Mouse (Mus musculus) forebrain, embryonic 12.5 days (tissue): ENCODE data around the gene Rdh5. TPM values are rescaled to one million over a fixed set of nuclear protein-coding genes. Genes with fewer than 3 reads are reported as not detected.

Experiments used
- ATAC-seq: fragments of 200-750 bp; cut with Nextera tagmentation; 2 replicates; pipeline ENCODE4 v1.8.0; 2017; ENCODE audit warnings: moderate TSS enrichment; ENCODE audit not compliant: low FRiP score
- H3K27ac ChIP-seq: fragments of 300-500 bp; sonication (generic); 2 replicates; pipeline ENCODE4 v1.5.1; 2016; ENCODE audit warnings: mild to moderate bottlenecking
- H3K27me3 ChIP-seq: fragments of 300-500 bp; sonication (generic); 2 replicates; pipeline ENCODE4 v1.6.1; 2016; ENCODE audit warnings: mild to moderate bottlenecking
- H3K36me3 ChIP-seq: fragments of 300-500 bp; sonication (generic); replicated peaks from 2 replicates; pipeline ENCODE4 v1.6.1; 2016; ENCODE audit warnings: mild to moderate bottlenecking
- H3K4me1 ChIP-seq: fragments of 300-500 bp; sonication (generic); 2 replicates; pipeline ENCODE4 v1.6.1; 2016
- H3K4me2 ChIP-seq: fragments of 300-500 bp; sonication (generic); 2 replicates; pipeline ENCODE4 v1.6.1; 2016; ENCODE audit warnings: mild to moderate bottlenecking, moderate library complexity
- H3K4me3 ChIP-seq: fragments of 300-500 bp; sonication (generic); replicated peaks from 2 replicates; pipeline ENCODE4 v1.5.1; 2016; ENCODE audit warnings: mild to moderate bottlenecking
- H3K9ac ChIP-seq: fragments of 300-500 bp; sonication (generic); 2 replicates; pipeline ENCODE4 v1.6.1; 2016; ENCODE audit warnings: mild to moderate bottlenecking
- H3K9me3 ChIP-seq: fragments of 300-500 bp; sonication (generic); 2 replicates; pipeline ENCODE4 v1.6.1; 2016
- WGBS: fragments of 180-500 bp; shearing (Covaris S2); methylation state at CpG from one replicate; pipeline ENCODE4 v1.1.7; 2016; 5-methylcytosine and 5-hydroxymethylcytosine counted together
- polyA plus RNA-seq: library from polyadenylated mRNA; unstranded; fragments of >200 nt; fragmentation: Nextera tagmentation; extraction: Ambion mirVana; gene quantifications from 2 replicates; pipeline ENCODE4 v1.2.1, GENCODE M21; 2016

Rdh5 gene
- polyA plus RNA-seq, 1 experiment from 2014 or later: 13.3 TPM

DNA sequence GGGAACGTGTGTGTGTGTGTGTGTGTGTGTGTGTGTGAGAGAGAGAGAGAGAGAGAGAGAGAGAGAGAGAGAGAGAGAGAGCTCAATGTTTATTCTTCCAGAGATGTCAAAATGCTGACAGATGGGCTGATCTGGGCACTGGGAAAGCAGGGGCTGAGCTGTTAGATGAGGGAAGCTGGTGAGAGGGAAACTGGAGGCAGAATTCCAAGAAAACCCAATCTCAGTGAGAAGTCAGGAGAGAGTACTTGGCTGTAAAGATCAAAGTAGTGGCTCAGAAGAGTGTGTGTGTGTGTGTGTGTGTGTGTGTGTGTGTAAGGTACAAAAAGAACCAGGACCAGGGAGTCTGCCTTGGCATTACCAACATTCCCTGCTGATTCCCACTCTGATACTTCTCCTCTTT, 25.2 kb downstream of the Rdh5 start:
- Histone ChIP-seq H3K9ac (no peak overlapping the region), H3K4me1 (peaks cover 16% of the 10 kb centered on the region), H3K27ac (no peak overlapping the region), H3K4me3 (no peak overlapping the region), H3K36me3 (no peaks in the 10 kb centered on the region), H3K4me2 (no peak overlapping the region), H3K27me3 (peaks cover 25% of the 10 kb centered on the region), H3K9me3 (no peaks in the 10 kb centered on the region)
- WGBS: 13% methylated on average over 1 of the region's 1 CpGs
- ATAC-seq: no peak

DNA sequence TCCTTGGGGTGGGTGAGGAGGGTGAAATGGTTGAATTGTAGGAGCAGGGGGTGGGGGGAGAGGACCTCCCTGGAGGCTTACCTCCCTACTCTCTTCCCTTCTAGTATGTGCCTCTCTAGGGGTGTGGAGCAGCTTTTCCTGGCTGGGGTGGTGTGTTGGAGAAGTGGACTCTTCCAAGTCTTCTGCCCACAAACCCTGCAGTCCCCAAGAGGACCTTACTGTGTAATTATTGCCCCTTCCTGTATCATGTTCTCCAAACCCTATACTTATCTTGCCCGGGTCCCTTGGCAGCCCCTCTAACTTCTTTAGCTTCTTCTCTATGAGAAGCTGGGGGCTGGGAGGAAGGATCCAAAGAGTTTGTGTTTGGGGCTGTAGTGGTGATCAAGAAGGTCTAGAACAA, 25.9 kb downstream of the Rdh5 start:
- Histone ChIP-seq H3K36me3 (no peaks in the 10 kb centered on the region), H3K27me3 (peaks cover 25% of the 10 kb centered on the region), H3K9ac (no peak overlapping the region), H3K9me3 (no peaks in the 10 kb centered on the region), H3K4me2 (0 out of 2 replicates have a peak overlapping the region, but pooled peaks have one; percentile 22), H3K4me1 (peaks cover 20% of the 10 kb centered on the region), H3K27ac (no peak overlapping the region), H3K4me3 (no peak overlapping the region)
- ATAC-seq: no peak
- WGBS: 37% methylated on average over 1 of the region's 1 CpGs

DNA sequence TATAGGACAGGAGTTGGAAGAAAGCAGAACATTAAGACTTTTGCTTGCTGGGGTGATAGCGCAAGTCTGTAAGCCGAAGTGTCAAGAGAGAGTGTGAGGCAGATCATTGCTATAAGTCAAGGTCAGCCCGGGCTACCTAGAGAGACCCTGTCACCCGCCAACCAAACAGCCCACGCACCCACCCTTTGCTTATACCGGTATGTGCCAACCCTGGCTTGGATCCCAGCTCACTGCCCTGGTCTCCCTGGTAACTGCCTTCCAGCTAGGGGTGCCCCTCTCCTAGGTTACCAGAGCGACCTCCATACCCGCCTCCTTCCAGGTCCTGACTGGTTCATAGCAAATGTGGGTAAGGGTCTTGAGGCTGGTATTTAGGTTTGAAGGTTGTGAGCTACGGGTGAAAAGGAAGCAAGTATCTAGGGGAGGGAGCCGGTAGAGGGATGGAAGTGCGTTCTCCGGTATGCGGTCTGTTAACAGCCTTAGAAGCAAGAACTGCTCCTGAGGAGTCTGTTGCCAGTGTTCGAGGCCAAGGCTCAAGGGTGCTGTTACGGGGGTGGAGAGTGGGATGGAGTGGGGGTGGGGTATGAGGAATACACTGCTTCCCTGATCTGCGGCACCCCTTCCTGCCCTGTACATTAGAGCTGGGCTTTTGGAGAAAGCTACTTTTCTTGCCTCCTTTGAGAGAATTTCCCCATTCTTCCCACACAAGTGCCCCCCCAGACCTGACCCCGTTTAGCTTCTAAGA, 26.6 kb downstream of the Rdh5 start:
- no peak for ATAC-seq

DNA sequence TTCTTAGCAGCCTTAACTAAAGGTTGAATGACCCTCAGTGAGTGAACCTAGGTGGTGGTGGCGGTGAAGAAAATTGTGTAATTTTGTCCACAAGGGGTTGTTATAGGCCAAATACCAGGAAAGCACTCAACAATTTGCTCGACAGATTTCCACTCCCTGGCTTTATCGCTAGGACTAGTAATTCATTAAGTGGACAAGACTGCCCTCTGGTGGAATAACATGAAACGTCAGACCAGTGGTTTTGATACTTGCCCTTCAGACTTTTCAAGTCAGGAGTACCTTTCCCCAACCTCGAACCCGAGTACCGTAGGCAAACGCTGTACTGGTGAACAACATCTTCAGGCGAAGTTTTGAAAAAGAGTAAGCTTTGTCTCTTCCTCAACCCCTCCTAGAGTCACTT, 27.3 kb downstream of the Rdh5 start:
- WGBS: under 1% methylated on average over 9 of the region's 9 CpGs
- Histone ChIP-seq H3K36me3 (no peaks in the 10 kb centered on the region), H3K9ac (no peak overlapping the region), H3K4me3 (no peak overlapping the region), H3K4me2 (peak overlapping the region; percentile 22), H3K27ac (no peak overlapping the region), H3K27me3 (peaks cover 25% of the 10 kb centered on the region), H3K9me3 (no peaks in the 10 kb centered on the region), H3K4me1 (peaks cover 23% of the 10 kb centered on the region)
- no peak for ATAC-seq

More for the DNA sequence above, 26.6 kb downstream of the Rdh5 start:
- peaks cover 20% of the 10 kb centered on the region for H3K4me1 ChIP-seq
- H3K9ac ChIP-seq: no peak overlapping the region; the same call in 1 of the 2 replicates
- peak overlapping the region; percentile 22 for H3K4me2 ChIP-seq
- H3K4me3 ChIP-seq: no peak overlapping the region
- WGBS: 3% methylated on average over 17 of the region's 17 CpGs
- H3K9me3 ChIP-seq: no peaks in the 10 kb centered on the region
- no peaks in the 10 kb centered on the region for H3K36me3 ChIP-seq
- H3K27me3 ChIP-seq: peaks cover 25% of the 10 kb centered on the region
- H3K27ac ChIP-seq: no peak overlapping the region

DNA sequence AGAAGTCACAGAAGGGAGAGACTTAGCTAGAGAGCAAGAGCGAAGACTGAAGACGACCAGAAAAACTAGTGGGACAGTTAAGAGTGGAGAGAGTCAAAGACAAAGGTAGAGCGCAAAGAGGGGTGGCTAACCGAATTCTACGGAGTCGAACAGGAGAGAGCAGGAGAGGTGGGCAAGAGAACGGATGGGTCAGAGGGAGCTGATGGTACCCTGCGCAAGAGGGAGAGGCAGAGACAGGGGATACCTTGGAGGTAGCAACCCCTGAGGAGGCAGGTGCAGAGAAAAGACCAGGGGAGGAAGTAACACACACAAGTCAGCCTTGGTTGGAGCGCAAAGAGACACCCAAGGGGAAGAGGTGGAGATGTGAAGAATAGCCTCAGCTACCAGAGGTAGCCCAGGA, 30.4 kb downstream of the Rdh5 start:
- Histone ChIP-seq H3K27me3 (peaks cover 22% of the 10 kb centered on the region), H3K4me2 (peak overlapping the region; percentile 91), H3K4me3 (peak overlapping the region; percentile 78), H3K9ac (peak overlapping the region; percentile 84), H3K9me3 (no peaks in the 10 kb centered on the region), H3K4me1 (peaks cover 51% of the 10 kb centered on the region), H3K27ac (peak overlapping the region; percentile 95), H3K36me3 (peaks cover 8% of the 10 kb centered on the region)
- ATAC-seq: peak; percentile 18
- under 1% methylated on average over 9 of the region's 9 CpGs for WGBS

DNA sequence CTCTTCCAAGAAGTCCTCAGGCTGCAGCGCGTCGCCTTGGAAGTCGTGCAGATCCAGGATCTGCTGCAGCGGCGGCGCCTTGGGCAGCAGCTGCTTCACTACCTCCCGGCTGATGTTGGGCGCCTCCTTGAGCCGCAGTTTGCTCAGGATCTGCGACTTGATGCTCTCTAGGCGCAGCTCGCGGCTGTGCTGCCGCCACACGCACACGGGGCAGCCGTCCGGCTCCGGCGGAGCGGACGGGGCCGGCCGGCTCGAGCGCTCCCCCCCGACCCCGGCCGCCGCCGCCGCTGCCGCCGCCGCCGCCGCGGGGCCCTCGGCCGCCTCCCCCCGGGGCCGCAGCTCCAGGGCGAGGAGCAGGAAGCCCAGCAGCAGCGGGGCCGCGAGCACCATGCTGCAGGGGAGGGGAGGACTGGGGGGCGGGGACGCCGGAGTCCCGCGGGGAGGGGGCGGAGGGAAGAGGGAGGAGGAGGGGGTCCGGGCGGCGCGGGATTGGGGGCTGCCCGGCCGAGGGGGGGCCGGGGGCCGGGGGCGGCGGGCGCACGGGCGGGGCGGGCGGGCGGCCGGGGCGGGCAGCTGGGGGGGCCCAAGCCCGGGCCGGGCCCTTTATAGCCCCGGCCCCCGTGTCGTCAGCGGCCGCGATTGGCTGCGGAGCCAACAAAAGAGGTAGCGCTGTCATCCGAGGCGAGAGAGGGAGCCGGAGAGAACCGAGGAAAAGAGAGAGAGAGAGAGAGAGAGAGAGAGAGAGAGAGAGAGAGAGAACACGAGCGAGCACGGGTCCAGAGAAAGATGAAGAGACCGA, 31.2 kb downstream of the Rdh5 start, which contains the start of gene Gdf11:
Gene Gdf11 (minus strand): TSS at position 423 of the 799 bp plus-strand sequence.
- H3K27ac ChIP-seq: peak within 1 kb of the TSS; percentile 95
- peak; percentile 90 for ATAC-seq
- peak within 1 kb of the TSS; percentile 78 for H3K4me3 ChIP-seq
- no peaks in the 10 kb centered on the region for H3K9me3 ChIP-seq
- peaks cover 51% of the 10 kb centered on the region for H3K4me1 ChIP-seq
- H3K9ac ChIP-seq: peak within 1 kb of the TSS; percentile 84
- peak within 1 kb of the TSS; percentile 91 for H3K4me2 ChIP-seq
- peaks cover 15% of the 10 kb centered on the region for H3K27me3 ChIP-seq
- H3K36me3 ChIP-seq: peaks cover 15% of the 10 kb centered on the region
- WGBS: under 1% methylated on average over 46 of the region's 89 CpGs

DNA sequence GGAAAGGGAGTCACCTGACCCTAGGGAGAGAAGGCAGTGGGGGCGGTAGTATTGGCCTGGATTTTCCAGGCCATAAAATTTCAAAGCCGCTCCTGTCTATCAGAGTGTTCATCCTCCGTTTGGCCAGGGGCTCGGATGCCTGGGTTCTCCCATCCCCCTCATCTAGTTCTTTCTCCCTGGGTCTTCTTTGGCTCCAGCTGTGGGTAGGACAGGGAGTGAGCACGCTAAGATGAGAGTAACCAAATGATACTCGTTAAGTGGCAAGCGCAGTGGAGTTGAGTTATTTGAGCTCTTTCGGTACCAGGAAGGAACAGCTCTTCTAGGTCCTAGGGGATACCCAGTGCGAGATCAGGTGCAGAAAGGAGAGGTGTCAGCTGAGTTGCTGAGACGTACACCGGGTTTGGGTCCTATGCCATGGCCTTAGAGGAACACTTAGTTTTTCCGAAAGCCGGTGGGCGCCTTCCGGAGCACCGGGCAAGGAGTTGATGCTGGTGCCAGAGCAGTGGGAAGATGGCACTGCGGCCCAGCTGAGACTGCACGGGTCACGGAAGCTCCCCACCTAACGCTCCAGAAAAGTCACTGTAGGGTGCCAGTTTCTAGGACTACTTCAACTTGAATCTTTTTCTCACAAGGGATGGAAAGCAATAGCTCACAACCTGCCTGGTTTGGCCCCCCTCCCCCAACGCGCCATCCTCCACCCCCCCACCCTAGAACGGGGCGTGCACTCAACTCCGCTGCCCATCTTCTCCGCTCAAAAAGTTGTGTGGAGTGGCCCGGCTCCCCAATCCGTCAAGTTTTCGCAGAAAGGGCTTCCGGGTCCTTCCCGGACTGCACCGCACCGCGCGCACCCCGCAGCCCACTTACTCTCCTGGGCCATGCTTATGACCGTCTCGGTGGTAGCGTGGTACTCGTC, 32.0 kb downstream of the Rdh5 start:
- no peak; the same call in 1 of the 2 replicates for ATAC-seq

DNA sequence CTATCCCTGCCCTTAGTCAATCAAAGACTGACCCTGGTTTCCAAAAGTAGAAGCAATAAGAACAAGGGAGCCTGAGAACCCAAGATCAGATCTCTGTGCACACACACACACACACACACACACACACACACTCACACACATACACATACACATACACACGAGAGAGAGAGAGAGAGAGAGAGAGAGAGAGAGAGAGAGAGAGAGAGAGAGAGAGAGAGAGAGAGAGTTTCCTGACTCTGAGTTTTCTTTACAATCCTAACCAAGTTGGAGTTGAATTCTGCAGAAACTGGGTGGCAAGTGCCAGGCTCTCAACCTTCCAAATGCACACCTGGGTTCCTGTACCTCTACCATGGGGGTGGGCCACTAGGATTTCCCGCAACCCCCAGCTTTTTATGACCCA, 32.8 kb downstream of the Rdh5 start:
- WGBS: 0% methylated on average over 2 of the region's 2 CpGs
- peak overlapping the region; percentile 91 for H3K4me2 ChIP-seq
- H3K27me3 ChIP-seq: peaks cover 6% of the 10 kb centered on the region
- peak overlapping the region; percentile 78 for H3K4me3 ChIP-seq
- peak overlapping the region; percentile 95 for H3K27ac ChIP-seq
- peaks cover 32% of the 10 kb centered on the region for H3K36me3 ChIP-seq
- peak overlapping the region; percentile 84 for H3K9ac ChIP-seq
- peaks cover 42% of the 10 kb centered on the region for H3K4me1 ChIP-seq
- no peak for ATAC-seq
- H3K9me3 ChIP-seq: no peaks in the 10 kb centered on the region

More for the DNA sequence above, 32.0 kb downstream of the Rdh5 start:
- Histone ChIP-seq H3K9me3 (no peaks in the 10 kb centered on the region), H3K27me3 (peaks cover 7% of the 10 kb centered on the region), H3K27ac (peak overlapping the region; percentile 95), H3K4me1 (peaks cover 44% of the 10 kb centered on the region), H3K9ac (peak overlapping the region; percentile 84), H3K4me2 (peak overlapping the region; percentile 91), H3K4me3 (peak overlapping the region; percentile 78), H3K36me3 (peaks cover 24% of the 10 kb centered on the region)
- WGBS: under 1% methylated on average over 40 of the region's 40 CpGs

DNA sequence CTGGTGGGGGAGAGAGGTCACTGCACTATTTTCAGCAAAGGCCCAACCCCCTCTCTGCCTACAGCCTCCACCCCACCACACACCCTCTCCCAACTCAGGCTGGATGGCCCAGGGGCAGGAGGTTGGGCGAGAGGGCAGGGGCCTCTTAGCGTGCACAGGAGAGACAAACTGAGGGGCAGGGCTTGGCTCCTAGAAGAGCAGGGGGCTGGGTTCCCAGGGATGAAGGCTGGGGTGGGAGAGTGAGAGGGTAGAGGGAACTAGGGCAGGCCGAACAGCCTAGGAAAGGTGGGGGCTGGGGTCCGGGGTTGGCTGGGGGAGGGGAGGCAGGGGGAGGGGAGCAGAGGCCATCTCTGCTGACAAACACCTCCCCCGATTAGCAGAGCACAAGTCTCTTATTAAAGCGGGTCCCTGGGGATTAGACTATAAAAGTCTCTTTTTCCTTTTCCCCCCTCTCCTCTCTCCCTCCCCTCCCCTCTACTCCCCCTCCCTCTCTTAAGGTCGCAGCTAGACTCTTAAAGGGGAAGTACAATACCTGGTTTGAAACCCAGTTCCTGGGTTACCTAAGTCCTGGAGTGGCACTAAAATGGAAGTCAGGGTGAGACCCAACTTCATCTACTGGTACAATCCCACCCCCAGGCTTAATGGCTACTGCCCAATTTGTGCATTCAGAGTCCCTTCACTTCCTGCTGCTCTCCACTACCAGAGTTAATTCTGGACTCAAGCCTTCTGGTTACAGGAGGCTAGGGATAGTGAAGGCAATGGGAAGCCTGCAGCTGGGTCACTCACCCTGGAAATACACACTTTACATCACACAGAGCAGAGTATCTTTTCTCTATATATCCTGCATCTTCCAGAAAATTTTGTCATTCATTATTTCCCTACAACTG, 33.5 kb downstream of the Rdh5 start:
- H3K27me3 ChIP-seq: peaks cover 2% of the 10 kb centered on the region; the same call in 1 of the 2 replicates
- peak overlapping the region; percentile 78 for H3K4me3 ChIP-seq
- H3K9me3 ChIP-seq: no peaks in the 10 kb centered on the region
- ATAC-seq: peak; percentile 47
- H3K9ac ChIP-seq: peak overlapping the region; percentile 84
- WGBS: 3% methylated on average over 7 of the region's 7 CpGs
- H3K36me3 ChIP-seq: peaks cover 35% of the 10 kb centered on the region
- H3K4me2 ChIP-seq: peak overlapping the region; percentile 91
- H3K27ac ChIP-seq: peak overlapping the region; percentile 95
- H3K4me1 ChIP-seq: peaks cover 42% of the 10 kb centered on the region

DNA sequence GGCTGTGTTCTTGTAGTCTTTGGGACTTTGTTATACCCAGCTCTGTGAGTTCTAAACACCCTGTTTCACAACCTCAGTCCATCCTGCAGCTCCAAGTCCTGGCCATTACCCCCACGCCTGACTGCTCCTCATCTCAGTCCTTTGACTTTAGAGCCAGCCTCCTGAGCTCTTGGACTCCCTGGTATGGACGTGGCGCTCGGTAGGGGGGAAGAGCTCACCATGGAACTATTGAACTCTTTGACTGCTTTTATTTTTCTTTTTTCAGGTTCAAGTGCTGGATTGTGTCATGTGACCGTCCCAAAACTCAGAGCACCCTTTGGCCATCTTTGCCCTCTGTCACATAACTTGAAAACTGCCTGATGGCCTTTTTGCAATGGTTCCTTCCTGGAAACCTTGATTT, 40.6 kb downstream of the Rdh5 start:
- Histone ChIP-seq H3K27me3 (no peaks in the 10 kb centered on the region), H3K9ac (no peak overlapping the region), H3K4me1 (no peaks in the 10 kb centered on the region), H3K4me2 (no peak overlapping the region), H3K4me3 (no peak overlapping the region), H3K9me3 (no peaks in the 10 kb centered on the region), H3K27ac (no peak overlapping the region), H3K36me3 (peaks cover 72% of the 10 kb centered on the region)
- no peak for ATAC-seq
- 74% methylated on average over 5 of the region's 5 CpGs for WGBS

DNA sequence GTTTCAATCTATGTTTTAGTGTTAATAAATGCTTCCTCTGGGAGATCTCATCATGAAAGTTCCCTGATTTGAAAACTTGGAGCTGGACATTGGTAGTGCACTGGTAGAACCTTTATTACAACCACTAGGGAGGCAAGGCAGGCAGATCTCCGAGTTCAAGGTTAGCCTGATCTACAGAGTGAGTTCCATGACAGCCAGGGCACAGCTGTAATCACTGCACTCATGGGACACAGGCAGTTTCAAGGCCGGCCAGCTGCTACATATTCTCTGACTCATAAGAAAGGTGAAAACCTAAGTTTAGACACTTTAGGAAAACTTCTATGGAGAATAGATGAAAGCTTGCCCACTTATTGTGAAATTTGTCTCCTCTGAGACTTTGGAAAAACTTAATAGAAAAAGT, 43.9 kb downstream of the Rdh5 start:
- no peak for ATAC-seq
- Histone ChIP-seq H3K4me3 (no peak overlapping the region), H3K9me3 (no peaks in the 10 kb centered on the region), H3K9ac (no peak overlapping the region), H3K27me3 (no peaks in the 10 kb centered on the region), H3K4me2 (no peak overlapping the region), H3K36me3 (peaks cover 63% of the 10 kb centered on the region), H3K4me1 (no peaks in the 10 kb centered on the region), H3K27ac (no peak overlapping the region)
- whole genome bisulfite sequencing: 91% methylated on average over 2 of the region's 2 CpGs
